Mouse (Mus musculus): ENCODE results near the gene Calr4. TPM values are rescaled to one million over a fixed set of nuclear protein-coding genes. Genes with fewer than 3 reads are reported as not detected.

Gene Calr4
- polyA plus RNA-seq, 1 experiment = 0.46 TPM

GRCm38 (mm10) chr4:109229766-109230279, 4.5 kb upstream of the Calr4 start:
- no peak for TF ChIP-seq POLR2A (IDR thresholded peaks at IDR 0.05; ENCODE audit: extremely low read depth, insufficient read depth, low read length)
- no peak for TF ChIP-seq CTCF (IDR thresholded peaks at IDR 0.05; ENCODE audit: extremely low read depth, insufficient read depth, low read length)
- Histone ChIP-seq H3K27ac (ENCODE audit: insufficient read depth, low read length) (no peak overlapping the region), H3K4me3 (ENCODE audit: insufficient read depth, low read length) (no peak overlapping the region), H3K4me1 (ENCODE audit: control insufficient read depth, insufficient read depth, low read length) (no peaks in the 10 kb centered on the region)

DNA sequence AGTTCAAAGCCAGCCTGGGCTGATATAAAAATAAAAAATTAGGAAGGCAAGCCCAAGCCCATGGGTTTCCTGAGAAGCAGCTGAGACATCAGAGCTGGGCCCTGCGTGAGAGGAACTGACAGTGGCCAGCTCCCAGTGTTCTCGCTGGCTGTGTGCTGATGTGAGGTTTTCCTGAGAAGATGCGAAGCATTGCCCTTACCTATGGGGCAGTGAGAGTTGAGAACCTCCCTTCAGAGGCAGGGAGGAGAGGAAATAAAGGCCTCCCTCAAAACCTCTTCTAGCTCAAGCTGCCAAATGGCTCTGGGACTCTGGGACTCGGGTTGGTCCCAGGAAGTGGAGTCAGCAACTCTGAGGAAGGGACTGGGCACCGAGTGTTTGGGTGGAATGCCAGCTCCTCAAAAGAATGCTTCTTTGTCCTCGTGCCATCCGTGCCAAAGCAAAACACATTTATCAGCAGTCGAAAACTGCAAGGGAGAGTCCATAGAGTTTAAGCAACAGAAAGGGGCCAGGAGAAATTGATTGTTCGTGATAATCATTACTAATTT, 593 bp downstream of the Calr4 start:
- Histone ChIP-seq H3K4me3 (ENCODE audit: insufficient read depth, low read length) (no peak overlapping the region), H3K4me1 (ENCODE audit: control insufficient read depth, insufficient read depth, low read length) (no peaks in the 10 kb centered on the region), H3K27ac (ENCODE audit: insufficient read depth, low read length) (no peak overlapping the region)
- TF ChIP-seq CTCF (IDR thresholded peaks at IDR 0.05; ENCODE audit: extremely low read depth, insufficient read depth, low read length) (no peak), POLR2A (IDR thresholded peaks at IDR 0.05; ENCODE audit: extremely low read depth, insufficient read depth, low read length) (no peak)

DNA sequence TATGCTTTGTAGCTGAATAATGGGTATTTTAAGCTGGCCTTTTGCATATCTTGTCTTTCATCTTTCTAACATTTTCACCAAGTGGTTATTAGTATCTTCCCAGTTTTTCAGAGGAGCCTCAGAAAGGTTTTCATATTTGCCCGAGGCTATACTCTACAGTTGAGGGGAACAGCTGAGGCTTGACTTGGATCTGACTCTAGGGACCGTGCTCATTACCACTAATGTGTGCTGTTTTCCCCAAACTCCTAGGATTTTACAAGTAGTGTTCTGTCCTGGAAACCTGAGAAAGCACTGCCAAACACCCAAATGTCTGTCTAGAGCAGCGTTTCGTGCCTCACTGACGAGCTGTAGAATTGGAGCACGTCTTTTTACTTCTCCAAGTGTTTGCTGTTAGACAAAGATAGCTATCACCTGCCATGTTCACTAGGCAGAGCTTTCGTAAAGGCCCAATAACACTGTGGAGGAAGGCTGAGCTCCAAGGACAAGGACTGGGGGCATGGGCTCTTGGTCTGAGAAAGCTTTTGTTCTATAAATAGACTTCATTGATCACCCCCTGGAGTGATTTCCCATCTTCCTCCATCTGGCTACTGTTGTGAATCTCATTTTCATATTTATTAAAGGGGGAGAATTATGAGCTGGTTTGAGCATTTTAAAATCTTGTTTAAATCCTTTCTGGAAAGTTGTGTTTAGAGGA, 2.0 kb downstream of the Calr4 start:
- no peak overlapping the region for H3K4me3 ChIP-seq (ENCODE audit: insufficient read depth, low read length)
- TF ChIP-seq POLR2A (IDR thresholded peaks at IDR 0.05; ENCODE audit: extremely low read depth, insufficient read depth, low read length) = no peak
- TF ChIP-seq CTCF (IDR thresholded peaks at IDR 0.05; ENCODE audit: extremely low read depth, insufficient read depth, low read length) = no peak
- H3K4me1 ChIP-seq (ENCODE audit: control insufficient read depth, insufficient read depth, low read length) = no peaks in the 10 kb centered on the region
- H3K27ac ChIP-seq (ENCODE audit: insufficient read depth, low read length) = no peak overlapping the region

GRCm38 (mm10) chr4:109238428-109239268, 4.4 kb downstream of the Calr4 start:
- TF ChIP-seq CTCF (IDR thresholded peaks at IDR 0.05; ENCODE audit: extremely low read depth, insufficient read depth, low read length) (no peak), POLR2A (IDR thresholded peaks at IDR 0.05; ENCODE audit: extremely low read depth, insufficient read depth, low read length) (no peak)
- Histone ChIP-seq H3K4me1 (ENCODE audit: control insufficient read depth, insufficient read depth, low read length) (no peaks in the 10 kb centered on the region), H3K4me3 (ENCODE audit: insufficient read depth, low read length) (no peak overlapping the region), H3K27ac (ENCODE audit: insufficient read depth, low read length) (no peak overlapping the region)

- TF ChIP-seq CTCF (IDR thresholded peaks at IDR 0.05; ENCODE audit: extremely low read depth, insufficient read depth, low read length) (no peak), POLR2A (IDR thresholded peaks at IDR 0.05; ENCODE audit: extremely low read depth, insufficient read depth, low read length) (no peak)
- no peaks in the 10 kb centered on the region for H3K4me1 ChIP-seq (ENCODE audit: control insufficient read depth, insufficient read depth, low read length)
- no peak overlapping the region for H3K27ac ChIP-seq (ENCODE audit: insufficient read depth, low read length)
- no peak overlapping the region for H3K4me3 ChIP-seq (ENCODE audit: insufficient read depth, low read length)
Observed at GRCm38 (mm10) chr4:109241221-109241620, 6.9 kb downstream of the Calr4 start.

- Histone ChIP-seq H3K27ac (ENCODE audit: insufficient read depth, low read length) (no peak overlapping the region), H3K4me3 (ENCODE audit: insufficient read depth, low read length) (no peak overlapping the region), H3K4me1 (ENCODE audit: control insufficient read depth, insufficient read depth, low read length) (no peaks in the 10 kb centered on the region)
- TF ChIP-seq POLR2A (IDR thresholded peaks at IDR 0.05; ENCODE audit: extremely low read depth, insufficient read depth, low read length) = no peak
- TF ChIP-seq CTCF (IDR thresholded peaks at IDR 0.05; ENCODE audit: extremely low read depth, insufficient read depth, low read length) = no peak
Observed at GRCm38 (mm10) chr4:109241934-109242333, 7.6 kb downstream of the Calr4 start.

- Histone ChIP-seq H3K4me1 (ENCODE audit: control insufficient read depth, insufficient read depth, low read length) (no peaks in the 10 kb centered on the region), H3K27ac (ENCODE audit: insufficient read depth, low read length) (no peak overlapping the region), H3K4me3 (ENCODE audit: insufficient read depth, low read length) (no peak overlapping the region)
- TF ChIP-seq CTCF (IDR thresholded peaks at IDR 0.05; ENCODE audit: extremely low read depth, insufficient read depth, low read length) (no peak), POLR2A (IDR thresholded peaks at IDR 0.05; ENCODE audit: extremely low read depth, insufficient read depth, low read length) (no peak)
Observed at GRCm38 (mm10) chr4:109244506-109244905, 10.2 kb downstream of the Calr4 start.

DNA sequence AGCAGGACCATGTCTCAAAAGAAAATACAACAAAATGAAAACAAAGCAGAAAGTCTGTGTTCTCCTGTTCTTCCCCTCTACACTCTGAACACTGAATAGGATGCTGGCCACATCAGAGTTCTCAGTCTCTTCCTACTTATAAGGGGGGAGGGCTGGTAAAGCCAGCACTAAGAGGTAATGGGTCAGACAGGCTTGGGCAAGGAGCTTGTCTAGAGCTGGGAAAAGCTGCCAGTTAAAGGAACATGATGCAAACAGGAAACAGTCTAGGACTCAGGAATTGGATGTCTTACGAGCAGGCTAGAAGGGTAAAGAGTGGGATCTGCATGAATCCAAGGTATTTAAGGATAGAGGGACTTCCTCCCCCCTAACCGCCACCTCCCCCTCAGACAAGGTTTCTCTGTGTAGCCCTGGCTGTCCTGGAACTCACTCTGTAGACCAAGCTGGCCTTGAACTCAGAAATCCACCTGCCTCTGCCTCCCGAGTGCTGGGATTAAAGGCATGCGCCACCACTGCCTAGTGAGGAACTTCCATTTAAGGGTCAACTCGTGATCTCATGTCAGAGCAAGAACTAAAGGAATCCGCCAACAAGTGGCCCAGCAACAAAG, 10.8 kb downstream of the Calr4 start:
- H3K27ac ChIP-seq (ENCODE audit: insufficient read depth, low read length) = no peak overlapping the region
- H3K4me1 ChIP-seq (ENCODE audit: control insufficient read depth, insufficient read depth, low read length) = no peaks in the 10 kb centered on the region
- TF ChIP-seq CTCF (IDR thresholded peaks at IDR 0.05; ENCODE audit: extremely low read depth, insufficient read depth, low read length) (no peak), POLR2A (IDR thresholded peaks at IDR 0.05; ENCODE audit: extremely low read depth, insufficient read depth, low read length) (no peak)
- no peak overlapping the region for H3K4me3 ChIP-seq (ENCODE audit: insufficient read depth, low read length)

DNA sequence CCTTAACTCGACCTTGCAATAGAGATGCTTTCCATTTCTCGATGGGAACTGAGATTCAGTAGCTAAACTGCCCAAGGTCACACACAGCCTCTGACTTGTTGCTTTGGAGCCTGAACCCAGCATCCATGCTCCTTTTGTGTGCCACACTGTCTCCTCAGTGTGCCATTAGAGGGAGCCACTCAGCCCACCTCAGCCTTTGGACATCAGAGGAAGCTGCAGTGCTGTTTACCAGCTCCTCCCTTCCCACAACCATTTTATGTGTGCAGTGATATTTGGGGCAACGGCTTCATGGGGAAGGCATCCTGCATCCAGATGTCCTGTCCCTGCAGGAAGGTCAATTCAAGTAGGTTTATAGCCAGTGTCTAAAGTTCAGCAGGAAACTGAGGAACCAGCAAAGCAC, 17.3 kb downstream of the Calr4 start:
- H3K4me3 ChIP-seq (ENCODE audit: insufficient read depth, low read length) = no peak overlapping the region
- no peak overlapping the region for H3K27ac ChIP-seq (ENCODE audit: insufficient read depth, low read length)
- TF ChIP-seq CTCF (IDR thresholded peaks at IDR 0.05; ENCODE audit: extremely low read depth, insufficient read depth, low read length) (peak; percentile 46), POLR2A (IDR thresholded peaks at IDR 0.05; ENCODE audit: extremely low read depth, insufficient read depth, low read length) (no peak)
- H3K4me1 ChIP-seq (ENCODE audit: control insufficient read depth, insufficient read depth, low read length) = no peaks in the 10 kb centered on the region

Measured in cortical plate, adult 2 months (tissue).